Mouse (Mus musculus): ENCODE data around the gene Gm28308.

Gene Gm28308

DNA sequence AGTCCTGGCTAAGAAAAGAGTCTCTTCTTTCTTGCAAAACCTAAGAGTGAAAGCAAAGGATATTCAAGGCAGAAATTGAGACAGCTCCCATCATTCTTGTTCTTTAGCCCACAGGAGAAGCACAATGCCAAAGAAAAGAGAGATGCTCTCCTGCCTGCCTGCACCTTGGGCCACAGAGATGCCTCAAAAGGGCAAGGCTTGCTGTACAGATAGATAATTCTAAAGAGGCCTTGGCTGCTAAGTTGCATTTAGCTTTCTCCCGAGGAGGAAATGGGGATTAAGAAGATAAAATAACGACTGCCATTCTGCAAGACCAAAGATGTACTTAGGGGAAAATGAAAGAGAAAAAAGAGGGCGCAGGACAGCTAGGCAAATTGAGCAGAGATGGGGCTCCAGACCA is 33.8 kb upstream of the Gm28308 start:
- DNase-seq (ENCODE audit: low spot score in 2 of 2) = no peak

DNA sequence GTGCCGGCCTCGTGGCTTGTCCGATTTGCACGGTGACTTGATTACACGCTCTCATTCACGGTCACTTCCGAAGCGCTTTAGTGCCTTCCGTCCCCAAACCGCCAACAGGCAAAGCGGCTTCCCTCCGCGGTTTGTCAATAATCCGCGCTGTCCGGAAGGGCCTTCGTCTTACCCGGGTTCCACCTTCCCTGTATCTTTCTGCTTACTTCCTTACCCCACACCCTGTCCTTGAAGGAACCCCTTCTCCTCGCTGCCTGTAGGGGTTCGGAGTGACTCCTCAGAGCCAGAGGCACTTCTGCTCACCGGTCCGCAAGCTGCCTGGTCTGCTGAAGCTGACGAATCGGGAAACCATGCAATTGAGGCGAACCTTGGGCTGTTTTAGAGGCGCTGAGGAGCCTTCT is 33.3 kb upstream of the Gm28308 start:
- DNase-seq (ENCODE audit: low spot score in 2 of 2) = no peak

DNA sequence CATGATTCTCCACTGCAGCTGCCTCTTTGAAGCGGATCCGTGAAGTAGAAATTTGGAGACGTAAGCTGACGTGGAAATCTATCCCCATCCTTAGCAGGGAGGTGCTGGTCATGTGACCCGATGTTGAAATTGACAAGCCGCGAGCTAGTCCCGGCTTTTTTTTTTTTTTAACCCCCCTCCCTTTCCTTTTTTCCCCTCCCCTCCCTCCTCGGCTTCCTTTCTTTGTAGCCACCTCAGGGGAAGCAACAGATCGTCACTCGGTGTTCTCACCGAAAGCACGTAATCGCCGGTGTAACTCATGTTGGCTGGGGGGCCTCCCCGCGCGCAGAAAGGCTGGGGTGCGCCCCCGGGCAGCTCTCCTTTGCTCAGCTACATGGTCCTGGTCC is 32.6 kb upstream of the Gm28308 start, which contains the start of gene Hoxa11:
Gene Hoxa11 (minus strand): TSS at position 54 of the 386 bp plus-strand sequence.
- DNase-seq (ENCODE audit: low spot score in 2 of 2) = no peak

DNA sequence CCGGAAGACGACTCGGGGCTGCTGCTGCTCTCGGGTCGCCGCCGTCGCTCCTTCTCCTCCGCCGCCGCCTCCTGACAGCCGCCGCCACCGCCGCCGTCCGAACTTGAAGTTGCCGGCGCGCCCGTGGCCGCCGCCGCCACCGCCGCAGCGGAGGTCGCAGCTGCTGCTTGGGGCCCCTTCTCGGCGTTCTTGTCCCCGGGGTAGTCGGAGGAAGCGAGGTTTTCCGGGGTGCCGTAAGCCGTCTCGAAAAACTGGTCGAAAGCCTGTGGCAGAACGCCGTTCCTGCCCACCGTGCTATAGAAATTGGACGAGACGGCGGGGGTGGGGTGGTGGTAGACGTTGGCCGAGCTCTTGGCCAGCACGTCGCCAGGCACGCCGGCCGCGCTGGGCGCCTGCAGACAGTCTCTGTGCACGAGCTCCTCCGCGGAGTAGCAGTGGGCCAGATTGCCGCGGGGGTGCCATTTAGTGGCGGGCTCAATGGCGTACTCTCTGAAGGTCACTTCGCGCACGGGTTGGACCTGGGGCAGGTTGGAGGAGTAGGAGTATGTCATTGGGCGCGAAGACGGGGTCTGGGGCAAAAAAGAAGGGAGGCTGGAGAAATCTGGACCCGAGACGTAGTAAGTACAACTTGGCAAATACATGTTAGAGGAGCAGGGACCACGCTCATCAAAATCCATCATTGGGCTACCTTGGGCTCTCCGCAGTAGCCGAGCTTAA is 32.1 kb upstream of the Gm28308 start:
- DNase-seq (ENCODE audit: low spot score in 2 of 2) = no peak

DNA sequence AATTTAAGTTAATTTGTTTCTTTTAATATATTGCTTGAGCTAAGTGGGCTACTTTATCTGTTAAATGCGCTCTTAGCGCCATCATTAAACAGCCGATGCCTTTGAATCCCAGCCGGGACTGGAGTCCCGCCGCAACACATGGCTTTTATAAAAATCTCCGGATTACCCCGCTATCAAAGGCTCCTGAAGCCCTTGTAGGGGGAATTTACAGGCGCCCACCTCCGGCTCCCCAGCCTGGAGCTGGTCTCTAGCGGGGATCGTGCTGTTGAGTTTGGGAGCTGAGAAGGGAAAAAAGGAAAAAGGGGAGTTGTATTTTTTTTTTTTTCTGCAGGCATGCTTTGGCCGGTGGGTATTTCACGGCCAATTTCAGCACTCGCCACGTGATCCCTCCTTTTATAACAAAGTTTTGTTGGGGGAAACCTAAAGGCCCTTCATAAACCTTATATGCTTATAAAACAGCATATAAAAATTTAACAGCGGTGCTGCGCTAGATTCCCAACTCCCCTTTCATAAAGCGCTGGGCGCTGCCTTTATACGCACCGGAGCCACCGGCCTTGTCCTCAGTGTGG is 31.4 kb upstream of the Gm28308 start:
- no peak for DNase-seq (ENCODE audit: low spot score in 2 of 2)

DNA sequence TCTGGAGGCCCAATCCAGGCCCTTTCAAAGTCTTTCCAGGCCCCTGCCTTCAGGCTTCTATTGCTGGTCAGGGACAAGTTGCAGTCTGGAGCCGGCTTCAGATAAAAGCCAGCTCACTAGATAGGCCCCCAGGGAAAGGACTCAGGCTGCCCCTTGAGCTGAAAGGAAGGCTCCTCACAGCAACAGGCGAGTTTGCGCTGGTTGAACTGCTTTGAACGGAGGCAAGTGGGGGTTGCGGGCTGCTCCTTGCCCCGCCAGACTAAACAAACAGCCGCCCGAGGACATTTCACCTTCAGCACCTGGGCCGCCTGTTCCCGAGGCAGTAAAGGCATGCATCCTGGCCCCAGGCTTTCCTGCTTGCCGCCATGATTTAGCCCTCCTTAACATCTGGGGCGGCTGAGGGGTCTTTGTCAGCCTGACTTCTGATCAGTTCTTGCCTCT is 30.6 kb upstream of the Gm28308 start:
- DNase-seq (ENCODE audit: low spot score in 2 of 2) = no peak

DNA sequence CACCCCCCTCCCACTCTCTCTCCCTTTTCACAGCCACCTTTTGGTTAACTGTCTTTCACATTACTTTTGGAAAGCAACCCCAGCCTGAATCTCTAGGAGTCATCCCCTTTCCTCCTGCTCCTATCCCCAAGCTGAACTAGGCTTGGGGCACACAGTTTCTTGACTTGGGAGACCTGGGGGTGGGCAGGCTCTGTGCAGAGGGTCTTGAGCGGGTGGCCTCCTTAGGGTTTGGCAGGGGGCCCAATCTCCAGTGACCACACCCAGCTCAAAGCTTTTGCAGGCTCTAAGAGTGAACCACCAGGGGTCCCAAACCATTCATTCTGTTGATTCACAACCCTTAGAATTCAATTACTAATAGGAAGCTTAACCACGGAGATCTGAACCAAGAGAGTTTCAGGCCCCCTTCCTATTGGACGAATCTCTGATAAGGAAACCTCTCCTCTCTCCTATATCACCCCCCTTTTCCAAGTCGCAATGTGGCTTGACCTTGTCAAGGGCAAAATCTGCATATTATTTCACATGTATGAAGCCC is 29.7 kb upstream of the Gm28308 start:
- DNase-seq (ENCODE audit: low spot score in 2 of 2) = no peak

DNA sequence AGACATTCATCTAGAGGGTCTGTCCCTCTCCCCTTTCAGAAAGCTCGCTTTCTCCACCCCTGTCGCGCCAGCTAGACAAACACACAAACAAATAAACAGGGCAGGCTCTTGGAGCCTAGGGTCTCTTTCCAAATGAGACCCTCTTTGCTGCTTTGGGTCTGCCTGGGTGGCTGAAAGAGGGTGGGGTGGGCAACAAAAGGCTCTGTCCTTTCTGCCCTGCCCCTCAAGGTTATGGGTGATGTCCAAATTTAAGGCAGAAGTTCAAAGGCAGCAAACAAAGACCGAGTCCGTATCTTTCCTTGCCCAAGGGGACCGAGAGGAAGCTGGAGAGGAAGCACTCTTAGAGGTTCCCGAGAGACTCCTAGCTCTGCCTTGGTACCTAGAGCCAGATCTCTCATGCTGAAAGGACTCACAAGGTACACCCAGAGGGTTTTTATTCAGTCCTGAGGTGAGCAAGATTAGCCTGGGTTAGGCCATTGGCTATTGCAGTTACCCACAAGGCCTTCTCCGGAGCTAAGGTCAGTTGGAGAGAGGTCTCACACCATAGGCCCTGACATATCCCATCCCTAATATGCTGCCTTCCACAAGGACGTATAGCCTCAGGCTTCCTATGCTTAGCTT is 28.0 kb upstream of the Gm28308 start:
- DNase-seq (ENCODE audit: low spot score in 2 of 2) = no peak

DNA sequence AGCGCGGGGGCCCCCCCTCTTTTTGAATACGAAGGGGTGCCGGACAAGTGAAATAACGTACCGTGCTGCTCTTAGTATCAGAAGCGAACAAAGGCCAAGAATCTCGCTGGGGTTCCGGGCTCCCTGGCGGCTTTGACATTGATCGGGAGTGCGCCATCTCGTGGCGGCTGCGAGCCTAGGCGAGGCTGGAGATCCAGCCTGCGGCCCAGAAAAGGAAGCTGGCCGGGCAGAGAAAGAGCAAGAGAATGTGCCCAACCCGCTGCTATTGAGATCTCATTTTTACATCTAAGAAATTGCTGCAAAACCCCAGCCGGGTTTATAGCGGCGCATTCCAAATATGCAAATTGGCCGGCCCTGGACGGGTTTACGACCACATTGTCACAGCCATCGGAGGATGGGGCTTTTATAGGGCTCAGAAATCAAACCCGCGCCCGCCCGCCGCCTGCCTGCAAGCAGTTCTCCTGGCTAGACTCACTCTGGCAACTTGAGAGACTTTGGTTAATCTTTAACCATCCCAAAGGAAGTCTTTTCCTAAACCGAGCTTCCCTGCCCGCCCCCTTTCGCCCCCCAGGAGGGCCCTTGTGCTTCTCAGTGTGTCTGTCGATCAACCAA is 27.4 kb upstream of the Gm28308 start, which contains the start of gene Hoxa10:
Gene Hoxa10 (minus strand): TSS at position 466 of the 612 bp plus-strand sequence.
- DNase-seq (ENCODE audit: low spot score in 2 of 2) = no peak

DNA sequence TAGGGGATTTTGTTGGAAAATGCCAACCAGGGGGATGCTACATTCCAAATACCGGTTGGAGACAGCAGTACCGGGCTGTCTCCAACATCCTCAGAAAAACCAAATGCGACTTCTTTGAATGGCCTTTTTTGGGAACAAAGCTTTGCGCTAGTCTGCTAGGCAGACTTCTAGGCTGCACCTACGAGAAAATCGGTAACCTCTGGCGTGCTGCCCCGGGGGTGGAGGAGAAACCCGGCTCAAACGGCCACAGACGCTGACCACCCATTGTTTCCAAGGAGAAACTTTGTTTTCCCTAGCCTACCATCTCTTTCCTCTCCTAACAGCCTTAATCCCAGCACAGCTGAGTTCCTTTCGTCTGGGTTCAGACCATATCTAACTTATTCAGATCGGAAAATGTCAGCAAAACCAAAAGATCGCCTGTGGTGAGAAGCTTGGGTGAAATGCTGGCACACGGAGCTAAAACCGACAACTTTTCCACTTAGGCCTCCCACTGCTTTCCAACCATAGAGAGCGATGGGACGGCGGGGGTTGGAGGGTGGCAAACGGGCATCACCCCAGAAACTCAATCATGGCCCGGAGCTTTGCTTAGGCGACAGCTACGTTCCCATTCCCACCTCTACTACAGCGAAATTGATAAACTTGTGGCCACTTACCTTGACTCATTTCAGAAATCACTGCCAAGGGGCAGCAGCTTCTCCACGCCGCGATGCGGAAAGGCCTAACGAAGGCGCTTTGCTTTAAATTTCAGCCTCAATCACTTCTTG is 26.7 kb upstream of the Gm28308 start:
- DNase-seq (ENCODE audit: low spot score in 2 of 2) = no peak

DNA sequence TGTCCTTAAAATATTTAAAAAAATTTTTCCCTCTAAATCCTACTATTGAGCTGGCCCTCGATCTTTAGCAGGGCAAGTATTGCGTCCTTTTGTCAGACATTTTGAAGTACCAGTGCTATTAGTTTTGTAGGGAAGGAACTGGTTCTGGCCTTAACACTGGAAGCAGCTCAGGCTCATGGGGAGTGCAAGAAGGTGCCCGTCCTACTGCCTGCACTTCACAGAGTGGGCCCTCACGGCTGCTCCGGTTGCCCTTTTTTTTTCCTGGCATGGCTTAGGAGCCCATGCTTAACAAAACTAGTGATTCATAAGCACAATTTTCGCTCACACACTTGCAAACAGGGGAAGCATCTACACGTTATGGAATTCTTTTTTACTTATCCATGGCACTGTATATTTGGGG is 25.8 kb upstream of the Gm28308 start:
- no peak for DNase-seq (ENCODE audit: low spot score in 2 of 2)

DNA sequence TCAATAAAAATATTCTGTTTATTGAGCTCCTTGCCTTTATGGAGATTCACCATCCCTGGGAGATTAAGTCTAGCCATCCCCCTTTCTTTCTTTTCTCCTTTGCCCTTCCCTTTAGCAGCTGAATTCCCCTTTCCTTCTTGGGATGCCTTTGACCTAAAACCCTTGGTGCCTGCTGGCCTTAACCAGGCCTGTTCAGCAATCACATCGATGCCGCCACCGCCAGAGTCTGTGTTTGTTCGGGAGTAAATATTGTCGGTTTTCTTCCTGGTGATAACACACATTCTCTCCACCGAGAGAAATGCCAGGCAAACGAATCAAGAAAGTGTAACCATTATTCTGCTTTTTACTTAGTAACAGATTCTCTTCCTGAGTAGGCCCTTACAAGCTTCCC is 25.0 kb upstream of the Gm28308 start:
- no peak for DNase-seq (ENCODE audit: low spot score in 2 of 2)

DNA sequence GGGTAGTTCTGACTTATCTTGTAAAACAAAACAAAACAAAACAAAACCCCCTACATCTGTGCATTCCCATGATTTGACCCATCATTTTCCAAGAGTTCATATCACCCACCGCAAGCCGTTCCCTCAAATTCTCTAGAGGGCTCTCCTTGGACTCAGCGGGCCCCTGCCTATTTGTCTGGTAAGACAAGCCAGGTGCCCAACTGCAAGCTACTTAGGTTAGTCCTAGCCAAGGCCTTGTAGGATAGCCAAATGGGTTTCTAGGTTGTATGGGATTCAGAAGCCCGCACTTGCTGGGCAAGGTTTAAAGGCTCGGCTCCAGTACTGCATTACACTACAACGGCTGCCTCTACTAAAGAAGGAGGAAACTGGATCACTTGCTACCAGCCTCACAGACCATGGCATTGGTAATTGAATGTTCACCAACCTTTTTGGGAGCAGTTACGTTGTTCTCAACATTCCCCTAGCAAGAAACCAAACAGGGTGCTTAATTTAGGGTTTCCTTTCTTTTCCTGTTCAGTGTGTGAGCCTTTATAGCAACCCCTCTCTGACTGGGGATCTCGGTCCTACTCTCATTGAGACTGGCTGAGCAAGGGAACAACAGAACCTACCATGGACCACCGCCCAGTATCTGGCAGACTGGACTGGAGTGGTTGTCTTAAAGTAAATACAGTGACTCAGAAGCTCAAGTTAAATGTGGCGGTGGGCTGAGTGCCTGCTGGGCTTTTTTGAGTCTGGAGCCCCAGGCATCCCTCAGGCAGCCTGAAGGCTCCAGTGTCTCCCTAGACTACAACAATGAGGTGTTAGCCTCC is 24.4 kb upstream of the Gm28308 start:
- DNase-seq (ENCODE audit: low spot score in 2 of 2) = no peak

DNA sequence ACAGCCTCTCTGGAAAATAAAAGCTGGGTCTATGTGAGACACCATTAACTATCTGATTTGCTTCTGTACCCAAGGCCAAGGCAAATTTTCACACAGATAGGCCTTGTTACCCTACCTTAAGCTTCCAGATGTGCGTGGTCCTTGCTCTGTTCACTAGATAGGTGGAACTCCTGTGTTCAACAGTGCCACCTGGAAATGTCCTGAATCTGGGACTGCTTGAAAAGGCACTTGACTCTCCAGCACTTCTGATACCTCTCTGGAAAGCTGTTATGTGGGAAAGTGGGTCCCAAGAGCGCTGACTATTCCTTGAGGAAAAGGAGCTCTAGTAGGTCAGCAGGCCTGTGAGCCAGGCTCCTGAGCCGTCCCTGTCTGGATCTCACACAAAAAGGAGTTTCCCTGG is 23.7 kb upstream of the Gm28308 start:
- no peak for DNase-seq (ENCODE audit: low spot score in 2 of 2)

DNA sequence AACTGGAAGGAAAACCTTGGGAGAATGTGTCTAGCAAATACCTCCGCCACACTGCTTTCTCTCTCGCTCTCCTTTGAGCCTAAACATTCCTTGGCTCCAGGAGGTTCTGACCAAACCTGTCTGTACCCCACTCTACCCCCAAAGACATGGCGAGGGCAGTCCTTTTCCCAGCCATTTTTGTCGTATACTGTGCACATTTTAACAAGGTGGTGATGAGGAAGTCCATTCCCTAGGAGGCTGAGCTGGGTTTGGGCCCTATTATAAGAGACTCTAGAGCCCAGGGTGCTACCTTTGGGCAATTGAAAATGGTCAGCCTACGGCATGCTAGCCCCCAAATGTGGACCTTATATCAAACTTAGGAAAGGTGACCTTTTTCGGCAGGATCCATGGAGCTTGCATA is 22.7 kb upstream of the Gm28308 start:
- no peak for DNase-seq (ENCODE audit: low spot score in 2 of 2)

DNA sequence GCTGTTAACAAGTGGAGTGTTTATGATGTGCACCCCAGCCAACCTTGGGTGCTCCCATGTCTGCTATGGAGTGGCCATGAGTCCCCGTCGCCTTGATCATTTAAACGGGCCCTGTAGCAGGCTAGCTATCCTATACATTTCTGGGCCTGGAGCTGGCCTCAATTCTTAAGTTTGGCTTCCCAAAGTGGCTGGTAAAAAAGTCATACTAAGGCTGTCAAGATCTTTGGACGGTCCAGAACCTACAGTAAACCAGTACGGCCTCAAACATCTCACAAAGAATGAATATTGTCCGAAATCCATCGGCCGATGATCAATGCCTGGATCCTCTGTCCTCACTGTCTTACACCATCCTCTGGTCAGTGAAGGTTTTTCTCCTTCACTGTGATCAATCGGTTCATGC is 22.1 kb upstream of the Gm28308 start:
- DNase-seq (ENCODE audit: low spot score in 2 of 2) = no peak

DNA sequence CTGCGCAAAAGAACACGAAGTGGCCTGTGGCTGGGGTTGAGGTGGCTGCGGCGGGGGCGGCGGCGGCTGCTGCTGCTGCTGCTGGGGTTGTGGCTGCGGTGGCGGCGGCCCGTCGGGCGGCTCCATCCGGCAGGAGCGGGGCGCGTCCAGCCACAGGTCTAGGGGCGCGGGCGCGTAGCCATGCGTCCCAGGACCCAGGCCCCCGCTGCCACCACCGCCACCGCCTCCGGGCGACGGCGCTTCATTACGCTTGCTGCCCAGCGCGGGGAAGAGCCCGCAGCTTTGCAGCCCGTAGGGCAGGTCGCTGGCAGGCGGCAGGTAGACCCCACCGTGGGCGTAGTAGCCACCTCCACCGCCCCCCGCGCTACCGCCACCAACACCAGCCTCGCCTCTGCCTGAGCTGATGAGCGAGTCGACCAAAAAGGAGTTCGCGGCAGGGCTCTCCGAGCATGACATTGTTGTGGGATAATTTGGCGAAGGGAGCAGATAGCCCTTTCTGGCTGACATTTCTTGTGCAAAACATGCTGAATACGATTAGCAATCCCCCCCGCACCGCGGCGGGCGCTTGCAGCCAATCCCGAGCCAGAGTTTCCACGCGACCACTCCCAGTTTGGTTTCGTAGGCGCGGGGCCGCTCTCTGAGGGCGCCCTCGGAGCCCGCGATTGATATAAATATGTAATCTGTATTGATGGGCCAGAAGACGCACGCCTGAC is 21.4 kb upstream of the Gm28308 start:
- no peak for DNase-seq (ENCODE audit: low spot score in 2 of 2)

DNA sequence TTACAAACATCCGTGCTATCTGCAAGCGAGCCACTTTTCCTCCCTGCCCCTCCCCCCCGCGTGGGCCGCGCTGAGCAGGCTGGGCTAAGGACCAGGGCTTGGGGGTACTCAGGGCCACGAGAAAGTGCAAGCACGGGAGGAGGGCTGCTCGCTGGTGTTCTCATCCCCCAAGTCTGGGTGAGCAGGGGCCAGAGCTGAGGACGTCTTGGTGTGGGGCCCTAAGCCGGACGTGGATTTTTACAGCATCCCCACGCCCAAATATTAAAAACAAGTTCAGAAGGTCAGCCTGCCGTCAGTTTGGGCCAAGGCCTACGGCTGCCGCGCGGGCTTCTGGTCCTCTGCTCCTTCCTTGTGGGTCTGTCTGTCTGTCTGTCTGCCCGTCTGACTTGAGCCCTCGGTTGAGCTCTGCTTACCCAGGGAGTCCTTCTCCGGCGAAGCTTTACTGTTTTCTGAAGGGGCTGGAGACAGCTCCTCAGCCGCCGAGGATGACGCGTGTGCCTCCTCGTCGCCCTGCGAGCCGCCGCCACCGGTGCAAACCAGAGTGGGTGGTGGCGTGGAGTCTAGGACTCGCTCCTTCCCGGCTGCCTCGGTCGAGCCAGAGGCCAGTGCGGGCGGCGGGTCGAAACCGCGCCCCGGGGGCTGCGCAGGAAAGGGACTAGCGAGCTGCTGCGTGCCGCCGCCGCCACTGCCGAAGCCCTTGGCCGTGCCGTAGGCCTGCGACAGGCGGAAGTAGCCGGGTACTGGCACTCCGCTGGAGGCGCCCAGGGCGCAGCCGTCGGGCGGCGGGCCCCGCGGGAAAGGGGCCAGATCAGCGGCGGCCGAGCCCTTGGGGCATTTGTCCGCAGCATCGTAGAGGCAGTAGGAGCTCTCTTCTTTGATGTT is 20.6 kb upstream of the Gm28308 start:
- no peak for DNase-seq (ENCODE audit: low spot score in 2 of 2)

DNA sequence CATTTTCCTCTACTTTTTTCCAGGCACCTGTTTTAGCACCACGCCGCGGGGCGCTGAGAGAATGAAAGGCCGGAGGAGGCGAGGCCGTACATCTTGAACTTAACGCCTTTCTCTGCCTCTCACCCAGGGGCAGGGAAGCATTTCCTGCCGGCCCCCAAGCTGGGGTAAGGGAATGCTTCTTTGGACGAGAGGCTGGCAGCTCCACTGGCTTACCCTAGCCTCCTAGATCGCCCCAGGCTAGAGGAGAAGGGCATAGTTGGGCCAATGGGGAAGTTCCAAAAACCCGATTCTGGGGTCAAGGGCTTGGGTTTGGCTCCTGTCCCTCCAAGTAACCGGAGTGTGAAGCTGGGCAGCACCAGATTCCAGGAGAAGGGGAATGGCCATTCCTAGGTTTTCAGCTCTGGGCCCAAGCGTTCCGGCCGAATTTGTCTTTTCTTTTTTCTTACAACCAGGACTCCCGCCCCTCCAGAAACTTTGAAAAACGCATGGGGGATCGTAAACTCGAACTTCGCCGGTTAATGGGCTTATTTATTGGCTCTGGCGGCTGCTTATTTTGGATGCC is 19.9 kb upstream of the Gm28308 start:
- no peak for DNase-seq (ENCODE audit: low spot score in 2 of 2)

All from frontal cortex, postnatal 25 days (tissue).